Mouse (Mus musculus): ENCODE results near the gene Dynlt1b. TPM values are rescaled to one million over a fixed set of nuclear protein-coding genes. Genes with fewer than 3 reads are reported as not detected.
"Not testable (repeated sequence)": the region's sequence is repeated elsewhere in the genome, so short reads cannot be mapped to it uniquely, and the experiment has no call there.

Dynlt1b gene
- total and polyA plus RNA-seq, 2 experiments: 37.4 to 56.6 TPM

- not testable (repeated sequence) for H3K79me2 ChIP-seq (ENCODE audit: control insufficient read depth, insufficient read depth, low read length); H3K36me3 ChIP-seq (ENCODE audit: control insufficient read depth, insufficient read depth, low read length); H3K27ac ChIP-seq (replicated peaks; ENCODE audit: insufficient read depth, low read depth, low read length); H3K27me3 ChIP-seq (ENCODE audit: control insufficient read depth, insufficient read depth, low read length); DNase-seq (ENCODE audit: extremely low read depth, low read depth, low spot score); H3K4me1 ChIP-seq (ENCODE audit: control insufficient read depth, insufficient read depth, low read length); H3K4me3 ChIP-seq (ENCODE audit: insufficient read depth, low read depth, low read length); H3K9ac ChIP-seq (ENCODE audit: low read depth, low read length)
- 79% methylated on average over 2 of the region's 3 CpGs for WGBS
These were observed 40.1 kb downstream of the Dynlt1b start for GRCm38 (mm10) chr17:6470031-6470430.

- H3K36me3 ChIP-seq (ENCODE audit: control insufficient read depth, insufficient read depth, low read length); DNase-seq (ENCODE audit: extremely low read depth, low read depth, low spot score); H3K9ac ChIP-seq (ENCODE audit: low read depth, low read length); H3K4me1 ChIP-seq (ENCODE audit: control insufficient read depth, insufficient read depth, low read length); H3K27ac ChIP-seq (replicated peaks; ENCODE audit: insufficient read depth, low read depth, low read length); H3K79me2 ChIP-seq (ENCODE audit: control insufficient read depth, insufficient read depth, low read length); H3K4me3 ChIP-seq (ENCODE audit: insufficient read depth, low read depth, low read length); H3K27me3 ChIP-seq (ENCODE audit: control insufficient read depth, insufficient read depth, low read length): not testable (repeated sequence)
- WGBS: 71% methylated on average over 4 of the region's 7 CpGs
These were observed 40.8 kb downstream of the Dynlt1b start for GRCm38 (mm10) chr17:6470671-6471070.

- H3K4me1 ChIP-seq (ENCODE audit: control insufficient read depth, insufficient read depth, low read length); H3K79me2 ChIP-seq (ENCODE audit: control insufficient read depth, insufficient read depth, low read length); H3K36me3 ChIP-seq (ENCODE audit: control insufficient read depth, insufficient read depth, low read length); H3K9ac ChIP-seq (ENCODE audit: low read depth, low read length); H3K27ac ChIP-seq (replicated peaks; ENCODE audit: insufficient read depth, low read depth, low read length); DNase-seq (ENCODE audit: extremely low read depth, low read depth, low spot score); H3K27me3 ChIP-seq (ENCODE audit: control insufficient read depth, insufficient read depth, low read length); H3K4me3 ChIP-seq (ENCODE audit: insufficient read depth, low read depth, low read length): not testable (repeated sequence)
- whole genome bisulfite sequencing: 94% methylated on average over 6 of the region's 6 CpGs
These were observed 45.4 kb downstream of the Dynlt1b start for GRCm38 (mm10) chr17:6475270-6475669.

- DNase-seq (ENCODE audit: extremely low read depth, low read depth, low spot score); H3K79me2 ChIP-seq (ENCODE audit: control insufficient read depth, insufficient read depth, low read length); H3K27ac ChIP-seq (replicated peaks; ENCODE audit: insufficient read depth, low read depth, low read length); H3K27me3 ChIP-seq (ENCODE audit: control insufficient read depth, insufficient read depth, low read length); H3K36me3 ChIP-seq (ENCODE audit: control insufficient read depth, insufficient read depth, low read length); H3K4me1 ChIP-seq (ENCODE audit: control insufficient read depth, insufficient read depth, low read length); H3K9ac ChIP-seq (ENCODE audit: low read depth, low read length); H3K4me3 ChIP-seq (ENCODE audit: insufficient read depth, low read depth, low read length): not testable (repeated sequence)
- 69% methylated on average over 7 of the region's 7 CpGs for WGBS
These were observed 46.0 kb downstream of the Dynlt1b start for GRCm38 (mm10) chr17:6475913-6476312.

- not testable (repeated sequence) for DNase-seq (ENCODE audit: extremely low read depth, low read depth, low spot score); H3K4me1 ChIP-seq (ENCODE audit: control insufficient read depth, insufficient read depth, low read length); H3K36me3 ChIP-seq (ENCODE audit: control insufficient read depth, insufficient read depth, low read length); H3K27me3 ChIP-seq (ENCODE audit: control insufficient read depth, insufficient read depth, low read length); H3K27ac ChIP-seq (replicated peaks; ENCODE audit: insufficient read depth, low read depth, low read length); H3K79me2 ChIP-seq (ENCODE audit: control insufficient read depth, insufficient read depth, low read length)
- Histone ChIP-seq H3K4me3 (ENCODE audit: insufficient read depth, low read depth, low read length) (peak overlapping the region; percentile 59), H3K9ac (ENCODE audit: low read depth, low read length) (peak overlapping the region; percentile 38)
- WGBS: 1% methylated on average over 45 of the region's 45 CpGs
These were observed 46.6 kb downstream of the Dynlt1b start for GRCm38 (mm10) chr17:6476495-6476947.

- H3K9ac ChIP-seq (ENCODE audit: low read depth, low read length): peak overlapping the region; percentile 58
- H3K27ac ChIP-seq (replicated peaks; ENCODE audit: insufficient read depth, low read depth, low read length); H3K36me3 ChIP-seq (ENCODE audit: control insufficient read depth, insufficient read depth, low read length); H3K4me1 ChIP-seq (ENCODE audit: control insufficient read depth, insufficient read depth, low read length); DNase-seq (ENCODE audit: extremely low read depth, low read depth, low spot score); H3K79me2 ChIP-seq (ENCODE audit: control insufficient read depth, insufficient read depth, low read length); H3K27me3 ChIP-seq (ENCODE audit: control insufficient read depth, insufficient read depth, low read length): not testable (repeated sequence)
- peak overlapping the region; percentile 59 for H3K4me3 ChIP-seq (ENCODE audit: insufficient read depth, low read depth, low read length)
- 2% methylated on average over 42 of the region's 42 CpGs for WGBS
These were observed 47.1 kb downstream of the Dynlt1b start for GRCm38 (mm10) chr17:6477026-6477425.

- 64% methylated on average over 5 of the region's 7 CpGs for WGBS
- H3K4me1 ChIP-seq (ENCODE audit: control insufficient read depth, insufficient read depth, low read length); H3K27me3 ChIP-seq (ENCODE audit: control insufficient read depth, insufficient read depth, low read length); H3K4me3 ChIP-seq (ENCODE audit: insufficient read depth, low read depth, low read length); H3K79me2 ChIP-seq (ENCODE audit: control insufficient read depth, insufficient read depth, low read length); H3K36me3 ChIP-seq (ENCODE audit: control insufficient read depth, insufficient read depth, low read length); H3K9ac ChIP-seq (ENCODE audit: low read depth, low read length); DNase-seq (ENCODE audit: extremely low read depth, low read depth, low spot score); H3K27ac ChIP-seq (replicated peaks; ENCODE audit: insufficient read depth, low read depth, low read length): not testable (repeated sequence)
These were observed 51.1 kb downstream of the Dynlt1b start for GRCm38 (mm10) chr17:6480855-6481589.

GRCm38 (mm10) chr17:6481590-6481963 lies 51.7 kb downstream of the Dynlt1b start:
- 80% methylated on average over 12 of the region's 12 CpGs for WGBS
- H3K79me2 ChIP-seq (ENCODE audit: control insufficient read depth, insufficient read depth, low read length); DNase-seq (ENCODE audit: extremely low read depth, low read depth, low spot score); H3K4me3 ChIP-seq (ENCODE audit: insufficient read depth, low read depth, low read length); H3K9ac ChIP-seq (ENCODE audit: low read depth, low read length); H3K36me3 ChIP-seq (ENCODE audit: control insufficient read depth, insufficient read depth, low read length); H3K4me1 ChIP-seq (ENCODE audit: control insufficient read depth, insufficient read depth, low read length); H3K27ac ChIP-seq (replicated peaks; ENCODE audit: insufficient read depth, low read depth, low read length); H3K27me3 ChIP-seq (ENCODE audit: control insufficient read depth, insufficient read depth, low read length): not testable (repeated sequence)

- not testable (repeated sequence) for H3K27ac ChIP-seq (replicated peaks; ENCODE audit: insufficient read depth, low read depth, low read length); H3K9ac ChIP-seq (ENCODE audit: low read depth, low read length); H3K4me3 ChIP-seq (ENCODE audit: insufficient read depth, low read depth, low read length); H3K4me1 ChIP-seq (ENCODE audit: control insufficient read depth, insufficient read depth, low read length); H3K36me3 ChIP-seq (ENCODE audit: control insufficient read depth, insufficient read depth, low read length); DNase-seq (ENCODE audit: extremely low read depth, low read depth, low spot score); H3K27me3 ChIP-seq (ENCODE audit: control insufficient read depth, insufficient read depth, low read length); H3K79me2 ChIP-seq (ENCODE audit: control insufficient read depth, insufficient read depth, low read length)
- WGBS: 79% methylated on average over 8 of the region's 8 CpGs
These were observed 52.3 kb downstream of the Dynlt1b start for GRCm38 (mm10) chr17:6482248-6482647.
